Mouse (Mus musculus): ENCODE data around the gene Ypel4.
A peak's percentile ranks its signal among the peaks of the same experiment; 100 is the strongest.

The Ypel4 gene

GRCm38 (mm10) chr2:84761840-84762239 lies 28.0 kb downstream of the Ypel4 start:
- DNase-seq = no peak

DNA sequence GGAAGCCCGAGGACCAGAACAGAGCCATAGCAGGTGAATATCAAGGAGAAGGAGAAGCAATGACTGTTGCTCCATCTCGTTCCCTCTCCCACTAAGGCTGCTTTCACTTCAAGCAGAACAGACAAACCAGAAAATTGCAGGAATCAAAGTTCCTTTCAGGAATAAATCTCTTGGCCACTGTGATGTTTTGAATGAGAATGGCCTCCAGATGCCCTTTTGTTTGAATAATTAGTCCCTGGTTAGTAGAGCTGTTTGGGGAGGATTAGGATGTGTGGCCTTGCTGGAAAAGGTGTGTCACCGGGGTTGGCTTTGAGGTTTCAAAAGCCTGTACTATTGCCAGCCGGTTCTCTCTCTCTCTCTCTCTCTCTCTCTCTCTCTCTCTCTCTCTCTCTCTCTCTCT lies 28.4 kb downstream of the Ypel4 start:
- no peak for DNase-seq

GRCm38 (mm10) chr2:84762818-84763217 lies 29.0 kb downstream of the Ypel4 start:
- no peak for DNase-seq

DNA sequence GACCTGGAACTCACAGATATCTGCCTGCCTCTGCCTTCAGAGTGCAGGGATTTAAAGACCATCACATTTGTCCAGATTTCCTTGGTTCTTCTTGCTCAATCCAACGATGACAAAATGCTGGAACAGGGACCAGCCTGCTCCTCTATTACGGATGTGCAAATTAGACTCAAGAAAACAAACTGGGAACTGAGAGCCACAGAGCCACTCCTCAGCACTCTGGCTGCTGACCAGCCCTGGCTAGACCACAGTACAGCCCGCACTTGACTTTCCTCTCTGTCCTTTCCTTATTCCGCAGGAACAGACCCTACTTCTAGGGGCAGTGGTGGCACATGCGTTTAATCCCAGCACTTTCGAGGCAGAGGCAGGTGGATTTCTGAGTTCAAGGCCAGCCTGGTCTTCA lies 36.6 kb downstream of the Ypel4 start:
- no peak for DNase-seq

DNA sequence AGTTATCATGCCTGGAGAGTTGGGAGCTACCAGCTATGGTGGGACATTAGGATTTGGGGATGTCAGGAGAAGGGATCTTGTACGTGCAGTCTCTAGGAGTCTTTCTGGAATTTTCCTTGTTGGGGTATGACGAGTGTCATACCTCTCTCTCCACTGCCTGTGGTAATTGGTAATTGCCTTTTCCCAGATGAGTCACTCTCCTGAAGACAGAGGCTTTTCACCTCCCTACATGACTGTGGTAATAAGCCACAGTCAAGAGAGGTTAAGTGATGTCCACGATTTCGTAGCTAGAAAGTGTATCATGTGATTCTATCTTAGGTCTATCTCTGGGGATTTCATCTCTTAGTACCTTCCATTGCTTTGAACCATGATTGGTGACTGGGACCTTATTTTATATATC lies 38.6 kb downstream of the Ypel4 start:
- DNase-seq = no peak

DNA sequence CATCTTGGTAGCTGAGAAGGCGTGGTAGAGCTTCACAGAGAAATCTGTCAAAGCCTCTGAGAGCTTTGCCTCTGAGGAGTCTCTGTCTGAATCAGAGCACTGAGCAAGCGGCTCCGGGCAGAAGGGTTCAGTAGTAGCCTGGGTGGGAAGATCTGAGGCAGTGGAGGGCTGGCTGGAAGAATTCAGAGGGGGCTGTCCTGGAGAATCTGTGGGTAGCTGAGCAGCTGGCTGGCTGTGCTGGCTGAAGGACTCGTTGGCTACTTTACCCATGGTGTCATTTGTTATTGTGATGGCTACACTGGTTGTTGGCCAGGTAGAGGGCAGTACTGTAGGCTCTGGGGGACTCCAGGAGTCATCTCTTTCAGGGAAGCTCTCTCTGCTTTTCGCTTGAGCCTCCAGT lies 39.3 kb downstream of the Ypel4 start:
- DNase-seq = no peak

DNA sequence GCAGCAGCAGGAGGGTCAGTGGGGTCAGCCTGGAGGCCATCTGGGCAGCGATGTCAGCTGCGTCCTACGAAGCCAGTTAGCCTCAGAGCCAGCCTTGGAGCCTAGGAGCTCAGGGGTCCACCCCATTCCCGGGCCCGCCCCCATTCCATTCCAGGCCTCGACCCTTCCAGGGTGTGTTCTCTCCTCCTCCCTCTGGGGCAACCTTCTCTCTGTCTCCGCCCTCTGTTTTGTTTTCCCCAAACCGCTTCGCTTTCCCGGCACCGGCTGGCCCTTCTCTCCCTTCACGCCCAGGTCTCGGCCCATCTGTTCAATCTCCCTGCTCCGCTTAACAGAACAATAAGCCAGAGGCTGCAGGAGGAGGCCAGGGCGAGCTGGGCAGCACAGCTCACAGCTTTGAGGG lies 40.9 kb downstream of the Ypel4 start:
- DNase-seq = peak; percentile 71

DNA sequence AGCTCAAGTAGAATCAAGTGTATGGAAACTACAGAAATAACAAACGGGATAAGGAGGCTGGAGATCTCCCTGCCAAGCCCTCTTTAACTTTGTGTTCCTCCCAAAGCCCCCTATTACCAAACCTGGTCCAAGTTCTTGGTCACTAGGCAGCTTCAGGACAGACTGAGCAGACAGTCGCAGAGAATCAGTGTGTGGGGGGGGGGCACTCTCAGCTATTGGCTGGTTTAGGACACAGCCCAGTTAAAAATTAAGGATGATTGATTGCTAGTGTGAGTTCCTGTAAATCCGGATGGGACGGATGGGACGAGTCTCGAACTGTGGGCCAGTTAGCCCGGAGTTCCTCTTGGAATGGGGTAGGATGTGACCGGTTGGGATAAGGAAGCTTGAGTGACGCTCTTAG lies 41.4 kb downstream of the Ypel4 start, which contains the start of gene Serping1:
Gene Serping1 (minus strand): TSS at position 204 of the 400 bp plus-strand sequence.
- DNase-seq = no peak

GRCm38 (mm10) chr2:84775665-84776064 lies 41.8 kb downstream of the Ypel4 start:
- DNase-seq = peak; percentile 16

DNA sequence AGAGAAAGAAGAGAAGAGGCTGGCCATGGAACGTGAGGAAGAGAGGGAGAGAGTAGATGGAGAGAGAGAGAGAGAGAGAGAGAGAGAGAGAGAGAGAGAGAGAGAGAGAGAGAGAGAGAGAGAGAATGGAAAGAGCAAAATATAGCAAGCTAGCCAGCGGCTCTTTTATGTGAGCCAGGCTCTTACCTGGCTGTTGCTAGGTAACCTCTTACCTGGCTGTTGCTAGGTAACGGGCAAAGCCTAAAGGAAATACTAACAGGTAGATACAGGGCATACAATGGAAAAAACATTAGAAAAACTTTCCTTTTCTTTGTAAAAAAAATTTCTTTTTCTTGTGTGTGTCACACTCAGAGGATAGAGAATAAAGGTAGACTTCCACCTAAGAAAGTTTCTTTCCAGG lies 43.8 kb downstream of the Ypel4 start:
- DNase-seq = no peak

DNA sequence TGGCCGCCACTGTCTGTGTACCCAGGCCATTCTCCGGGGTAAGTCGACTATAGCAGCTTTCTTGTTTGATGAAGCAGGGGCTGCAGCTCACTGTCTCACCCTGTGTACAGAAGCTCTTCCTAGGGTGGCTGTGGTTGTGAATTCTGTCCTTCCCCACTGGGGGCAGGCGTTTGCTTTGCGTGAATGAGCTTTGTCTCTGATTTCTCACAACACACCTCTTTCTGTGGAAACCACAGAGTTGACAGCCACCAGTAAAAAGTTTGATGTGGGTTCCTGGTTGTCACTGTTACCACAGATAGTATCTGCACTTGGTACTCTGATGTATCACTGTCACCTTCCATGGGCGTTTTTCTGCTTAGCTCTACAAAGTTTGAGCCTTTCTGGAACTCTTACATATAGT lies 45.4 kb downstream of the Ypel4 start:
- DNase-seq = no peak

GRCm38 (mm10) chr2:84783315-84783714 lies 49.5 kb downstream of the Ypel4 start:
- no peak for DNase-seq

- DNase-seq = no peak
Measured at GRCm38 (mm10) chr2:84783840-84784566, 50.1 kb downstream of the Ypel4 start.

All from cerebellum, adult 8-10 months (tissue).